Mouse (Mus musculus) MEL (cell line): ENCODE data around the gene Zfp383. TPM values are rescaled to one million over a fixed set of nuclear protein-coding genes. Genes with fewer than 3 reads are reported as not detected.

Source experiments
- DNase-seq: peaks from one replicate; pipeline ENCODE4 v3.0.0; 2011; ENCODE audit warnings: low read depth, low spot score
- H3K27ac ChIP-seq: 2 replicates; pipeline ENCODE4 v1.5.1; 2012; ENCODE audit warnings: low read depth, mild to moderate bottlenecking, control low read depth, low read length, moderate library complexity; ENCODE audit not compliant: control insufficient read depth
- H3K27me3 ChIP-seq, 2 experiments: fragments of 150-350 bp in 1 of 2; sonication (generic) in 1 of 2; 2 replicates each; pipeline ENCODE4 v1.6.1; 2012; ENCODE audit warnings: low read length in 2 of 2, mild to moderate bottlenecking in 2 of 2, improper control_type of control experiment in 1 of 2, moderate library complexity in 1 of 2; ENCODE audit not compliant: insufficient read depth in 2 of 2, control insufficient read depth in 1 of 2
- H3K36me3 ChIP-seq, 2 experiments: 2 replicates each; pipeline ENCODE4 v1.6.1; 2012 to 2014; ENCODE audit warnings: low read length in 2 of 2, improper control_type of control experiment in 1 of 2, inconsistent platforms in 1 of 2, mild to moderate bottlenecking in 1 of 2; ENCODE audit not compliant: insufficient read depth in 2 of 2, control insufficient read depth in 1 of 2
- H3K4me1 ChIP-seq, 2 experiments: fragments of 150-350 bp in 1 of 2; sonication (generic) in 1 of 2; 2 replicates each; pipeline ENCODE4 v1.6.1; 2012; ENCODE audit warnings: low read length in 2 of 2, improper control_type of control experiment in 1 of 2, mild to moderate bottlenecking in 1 of 2; ENCODE audit not compliant: insufficient read depth in 2 of 2, control insufficient read depth in 1 of 2
- H3K4me3 ChIP-seq, 2 experiments: fragments of 150-350 bp in 1 of 2; sonication (generic) in 1 of 2; 2 replicates each; pipeline ENCODE4 v1.5.1; 2012; ENCODE audit warnings: low read depth in 2 of 2, low read length in 2 of 2, mild to moderate bottlenecking in 2 of 2, moderate library complexity in 2 of 2, control low read depth in 1 of 2, improper control_type of control experiment in 1 of 2; ENCODE audit not compliant: control insufficient read depth in 1 of 2, insufficient read depth in 1 of 2
- H3K79me2 ChIP-seq: 2 replicates; pipeline ENCODE4 v1.6.1; 2012; ENCODE audit warnings: mild to moderate bottlenecking, low read length, moderate library complexity; ENCODE audit not compliant: control insufficient read depth, poor library complexity, insufficient read depth
- H3K9ac ChIP-seq: 2 replicates; pipeline ENCODE4 v1.6.1; 2012; ENCODE audit warnings: low read depth, mild to moderate bottlenecking, control low read depth, low read length, moderate library complexity; ENCODE audit not compliant: control insufficient read depth, poor library complexity, severe bottlenecking
- H3K9me3 ChIP-seq: fragments of 150-350 bp; sonication (generic); replicated peaks from 2 replicates; pipeline ENCODE4 v1.6.1; 2012; ENCODE audit warnings: mild to moderate bottlenecking, low read length, improper control_type of control experiment, moderate library complexity; ENCODE audit not compliant: insufficient read depth
- CHD1 ChIP-seq: IDR thresholded peaks from 2 replicates; pipeline ENCODE4 v1.6.1; 2012; ENCODE audit warnings: low read depth, mild to moderate bottlenecking, inconsistent platforms, low read length, improper control_type of control experiment
- CTCF ChIP-seq, 3 experiments: IDR thresholded peaks in 2 of 3; conservative IDR thresholded peaks in 1 of 3; 2 replicates each; pipeline ENCODE4 v1.5.1; 2011 to 2012; ENCODE audit warnings: low read length in 3 of 3, low read depth in 2 of 3, mild to moderate bottlenecking in 2 of 3, improper control_type of control experiment in 1 of 3, inconsistent platforms in 1 of 3, mixed read lengths in 1 of 3, moderate library complexity in 1 of 3; ENCODE audit not compliant: control insufficient read depth in 1 of 3, insufficient read depth in 1 of 3, poor library complexity in 1 of 3, severe bottlenecking in 1 of 3
- E2F4 ChIP-seq: IDR thresholded peaks from 2 replicates; pipeline ENCODE4 v1.6.1; 2011; ENCODE audit warnings: low read depth, low read length, improper control_type of control experiment, borderline replicate concordance
- ELF1 ChIP-seq: IDR thresholded peaks from 2 replicates; pipeline ENCODE4 v1.6.1; 2014; ENCODE audit warnings: low read depth, mild to moderate bottlenecking, inconsistent platforms, low read length, improper control_type of control experiment, moderate library complexity
- EP300 ChIP-seq, 2 experiments: IDR thresholded peaks; 2 replicates each; pipeline ENCODE4 v1.6.1; 2011; ENCODE audit warnings: improper control_type of control experiment in 2 of 2, low read length in 2 of 2, low read depth in 1 of 2, mild to moderate bottlenecking in 1 of 2
- ETS1 ChIP-seq: IDR thresholded peaks from 2 replicates; pipeline ENCODE4 v1.6.1; 2012; ENCODE audit warnings: low read depth, mild to moderate bottlenecking, inconsistent platforms, low read length, improper control_type of control experiment, moderate library complexity
- GABPA ChIP-seq: IDR thresholded peaks from 2 replicates; pipeline ENCODE4 v1.6.1; 2012; ENCODE audit warnings: low read depth, mild to moderate bottlenecking, inconsistent platforms, low read length, improper control_type of control experiment, moderate library complexity
- GATA1 ChIP-seq: IDR thresholded peaks from 2 replicates; pipeline ENCODE4 v1.6.1; 2011; ENCODE audit warnings: low read depth, low read length, improper control_type of control experiment
- HCFC1 ChIP-seq: IDR thresholded peaks from 2 replicates; pipeline ENCODE4 v1.6.1; 2012; ENCODE audit warnings: low read depth, mild to moderate bottlenecking, inconsistent platforms, low read length, improper control_type of control experiment, moderate library complexity
- JUND ChIP-seq: IDR thresholded peaks from 2 replicates; pipeline ENCODE4 v1.6.1; 2011; ENCODE audit warnings: low read depth, mild to moderate bottlenecking, improper control_type of control experiment, low read length
- MAFK ChIP-seq: IDR thresholded peaks from 2 replicates; pipeline ENCODE4 v1.6.1; 2011; ENCODE audit warnings: low read depth, mild to moderate bottlenecking, low read length, improper control_type of control experiment, borderline replicate concordance
- MAZ ChIP-seq: IDR thresholded peaks from 2 replicates; pipeline ENCODE4 v1.6.1; 2012; ENCODE audit warnings: low read depth, mild to moderate bottlenecking, inconsistent platforms, low read length, improper control_type of control experiment
- MEF2A ChIP-seq: IDR thresholded peaks from 2 replicates; pipeline ENCODE4 v1.6.1; 2014; ENCODE audit warnings: low read depth, mild to moderate bottlenecking, inconsistent platforms, low read length, improper control_type of control experiment; ENCODE audit not compliant: poor library complexity, insufficient replicate concordance, severe bottlenecking; ENCODE audit errors: extremely low read depth
- MXI1 ChIP-seq: IDR thresholded peaks from 2 replicates; pipeline ENCODE4 v1.6.1; 2011; ENCODE audit warnings: mild to moderate bottlenecking, low read depth, low read length, improper control_type of control experiment
- MYC ChIP-seq: IDR thresholded peaks from 2 replicates; pipeline ENCODE4 v1.6.1; 2011; ENCODE audit warnings: low read depth, mild to moderate bottlenecking, low read length, improper control_type of control experiment, moderate library complexity
- NELFE ChIP-seq: IDR thresholded peaks from 2 replicates; pipeline ENCODE4 v1.6.1; 2011; ENCODE audit warnings: low read depth, low read length, improper control_type of control experiment
- NRF1 ChIP-seq: IDR thresholded peaks from 2 replicates; pipeline ENCODE4 v1.6.1; 2014; ENCODE audit warnings: low read depth, mild to moderate bottlenecking, inconsistent platforms, low read length, improper control_type of control experiment, moderate library complexity; ENCODE audit not compliant: poor library complexity, insufficient read depth, severe bottlenecking
- POLR2A ChIP-seq, 2 experiments: IDR thresholded peaks; 2 replicates each; pipeline ENCODE4 v1.6.1; 2011 to 2012; ENCODE audit warnings: low read length in 2 of 2, mild to moderate bottlenecking in 2 of 2, control low read depth in 1 of 2, improper control_type of control experiment in 1 of 2, low read depth in 1 of 2, moderate library complexity in 1 of 2; ENCODE audit not compliant: control insufficient read depth in 1 of 2, insufficient read depth in 1 of 2, poor library complexity in 1 of 2
- POLR2AphosphoS2 ChIP-seq: IDR thresholded peaks from 2 replicates; pipeline ENCODE4 v1.6.1; 2011; ENCODE audit warnings: low read length, improper control_type of control experiment
- POLR2AphosphoS5 ChIP-seq: IDR thresholded peaks from 2 replicates; pipeline ENCODE4 v1.6.1; 2012; ENCODE audit warnings: low read depth, borderline replicate concordance, mild to moderate bottlenecking, inconsistent platforms, low read length, moderate library complexity, mixed read lengths
- RAD21 ChIP-seq: IDR thresholded peaks from 2 replicates; pipeline ENCODE4 v1.6.1; 2011; ENCODE audit warnings: mild to moderate bottlenecking, low read depth, low read length, improper control_type of control experiment
- RCOR1 ChIP-seq: IDR thresholded peaks from 2 replicates; pipeline ENCODE4 v1.6.1; 2012; ENCODE audit warnings: low read depth, mild to moderate bottlenecking, inconsistent platforms, low read length, improper control_type of control experiment
- SIN3A ChIP-seq: IDR thresholded peaks from 2 replicates; pipeline ENCODE4 v1.6.1; 2012; ENCODE audit warnings: low read length, improper control_type of control experiment, inconsistent platforms
- SMC3 ChIP-seq: IDR thresholded peaks from 2 replicates; pipeline ENCODE4 v1.6.1; 2011; ENCODE audit warnings: low read depth, low read length, improper control_type of control experiment
- TAL1 ChIP-seq: IDR thresholded peaks from 2 replicates; pipeline ENCODE4 v1.6.1; 2012; ENCODE audit warnings: mild to moderate bottlenecking, inconsistent platforms, low read length, moderate library complexity, mixed read lengths
- TCF12 ChIP-seq: IDR thresholded peaks from 2 replicates; pipeline ENCODE4 v1.6.1; 2014; ENCODE audit warnings: low read depth, mild to moderate bottlenecking, inconsistent platforms, low read length, improper control_type of control experiment, moderate library complexity
- UBTF ChIP-seq: IDR thresholded peaks from 2 replicates; pipeline ENCODE4 v1.6.1; 2012; ENCODE audit warnings: low read depth, mild to moderate bottlenecking, inconsistent platforms, low read length, improper control_type of control experiment, moderate library complexity, borderline replicate concordance; ENCODE audit not compliant: insufficient read depth
- USF1 ChIP-seq: IDR thresholded peaks from 2 replicates; pipeline ENCODE4 v1.6.1; 2014; ENCODE audit warnings: low read depth, mild to moderate bottlenecking, inconsistent platforms, low read length, improper control_type of control experiment, moderate library complexity
- USF2 ChIP-seq, 2 experiments: IDR thresholded peaks; 2 replicates each; pipeline ENCODE4 v1.6.1; 2011 to 2012; ENCODE audit warnings: improper control_type of control experiment in 2 of 2, low read length in 2 of 2, borderline replicate concordance in 1 of 2, inconsistent platforms in 1 of 2, low read depth in 1 of 2, mild to moderate bottlenecking in 1 of 2; ENCODE audit not compliant: insufficient read depth in 1 of 2
- ZC3H11A ChIP-seq: IDR thresholded peaks from 2 replicates; pipeline ENCODE4 v1.6.1; 2012; ENCODE audit warnings: low read depth, mild to moderate bottlenecking, inconsistent platforms, low read length, improper control_type of control experiment
- ZKSCAN1 ChIP-seq: IDR thresholded peaks from 2 replicates; pipeline ENCODE4 v1.6.1; 2012; ENCODE audit warnings: low read depth, mild to moderate bottlenecking, inconsistent platforms, low read length, improper control_type of control experiment, moderate library complexity
- ZMIZ1 ChIP-seq: IDR thresholded peaks from 2 replicates; pipeline ENCODE4 v1.6.1; 2012; ENCODE audit warnings: low read depth, mild to moderate bottlenecking, inconsistent platforms, low read length, improper control_type of control experiment, moderate library complexity
- ZNF384 ChIP-seq: IDR thresholded peaks from 2 replicates; pipeline ENCODE4 v1.6.1; 2012; ENCODE audit warnings: low read depth, mild to moderate bottlenecking, inconsistent platforms, low read length, improper control_type of control experiment
- polyA plus RNA-seq, 2 experiments: library from polyadenylated mRNA; stranded (reverse) in 1 of 2; unstranded in 1 of 2; fragments of >175 nt in 1 of 2; fragments of >200 nt in 1 of 2; gene quantifications; 2 replicates each; pipeline versions ENCODE4 v1.2.1 to v1.2.4; 2012; ENCODE audit warnings: low replicate concordance in 2 of 2, low read depth in 1 of 2; ENCODE audit not compliant: insufficient read length in 2 of 2, insufficient read depth in 1 of 2, missing spikeins in 1 of 2
- total RNA-seq: library from RNA; depleted of rRNA; stranded (reverse); fragments of 300-350 nt; gene quantifications from 2 replicates; pipeline ENCODE4 v1.2.3, GENCODE M21; 2012

The Zfp383 gene
- total and polyA plus RNA-seq, 3 experiments = 0.89 to 1.4 TPM; not detected in 1

DNA sequence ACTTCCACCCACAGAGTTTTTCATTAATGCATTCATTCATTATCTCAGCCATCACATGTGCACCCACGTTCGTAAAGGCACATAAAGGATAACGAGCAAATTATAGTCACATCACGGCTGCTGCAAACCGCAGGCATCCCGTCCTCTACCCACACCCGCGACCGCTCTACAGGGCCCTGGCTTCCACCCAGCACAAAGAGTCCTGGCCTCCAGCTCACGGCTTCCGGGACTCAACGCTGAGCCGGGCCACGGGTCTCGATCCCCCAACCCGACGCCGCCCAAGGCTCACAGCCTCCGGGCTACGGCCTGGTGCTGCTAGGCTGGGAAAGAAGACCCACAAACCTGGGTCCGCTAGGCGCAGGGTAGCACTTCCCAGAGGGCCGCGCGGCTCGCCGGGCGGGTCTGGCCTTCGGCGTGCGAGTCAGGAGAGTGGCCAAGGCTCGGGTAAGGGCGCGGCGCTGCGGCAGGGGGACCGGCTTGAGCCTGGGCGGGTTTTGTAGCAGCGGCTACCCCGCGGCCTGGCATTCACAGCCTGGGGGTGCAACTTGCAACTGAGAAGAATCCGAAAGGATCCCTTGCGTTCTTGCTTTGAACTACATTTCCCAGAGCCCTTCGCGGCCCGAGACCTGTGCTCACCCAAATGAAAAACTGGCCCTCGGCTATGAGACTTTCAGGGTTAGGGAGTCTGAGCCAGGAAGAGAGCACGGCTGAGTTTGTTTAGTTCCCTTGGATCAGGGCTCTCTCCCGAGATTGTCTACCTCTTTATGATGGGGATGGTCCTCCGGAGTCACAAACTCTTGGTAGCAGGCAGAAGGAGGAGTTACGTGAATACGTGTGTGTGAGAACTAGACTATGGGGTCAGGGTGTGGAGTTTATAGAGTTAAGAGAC lies 45.7 kb downstream of the Zfp383 start, which contains the start of gene Zfp74:
Gene Zfp74 (minus strand): TSS at position 577 of the 889 bp plus-strand sequence.
- H3K36me3 ChIP-seq = peaks cover 0 to 4% of the 10 kb centered on the region in 2 experiments; a peak in 2 of 4 replicates
- no peak for TF ChIP-seq MAFK
- peak; percentile 74; the same call in 1 of the 2 replicates for TF ChIP-seq MXI1
- peak; percentile 68 for TF ChIP-seq MAZ
- no peak for TF ChIP-seq CHD1
- peak; percentile 33; the same call in 1 of the 2 replicates for TF ChIP-seq USF1
- 0 out of 2 replicates have a peak, but pooled peaks have one; percentile 16 for TF ChIP-seq RCOR1
- TF ChIP-seq ZC3H11A = no peak
- TF ChIP-seq RAD21 = no peak
- peak; percentile 49 for TF ChIP-seq GATA1
- TF ChIP-seq POLR2A (IDR thresholded peaks at IDR 0.05; ENCODE audit: control insufficient read depth in 1 of 2, insufficient read depth in 1 of 2, low read depth in 1 of 2, low read length in 2 of 2, poor library complexity in 1 of 2) = peak; percentile 63 to 75; a peak in 3 of 4 replicates
- TF ChIP-seq TCF12 = peak; percentile 46
- TF ChIP-seq POLR2AphosphoS5 = no peak
- 0 out of 2 replicates have a peak, but pooled peaks have one; percentile 4 for TF ChIP-seq TAL1
- TF ChIP-seq HCFC1 = peak; percentile 91
- TF ChIP-seq ZMIZ1 = no peak
- TF ChIP-seq JUND = no peak
- TF ChIP-seq MEF2A = no peak
- TF ChIP-seq NRF1 = 0 out of 2 replicates have a peak, but pooled peaks have one; percentile 12
- TF ChIP-seq USF2 (IDR thresholded peaks at IDR 0.05; ENCODE audit: borderline replicate concordance in 1 of 2, insufficient read depth in 1 of 2, low read depth in 1 of 2, low read length in 2 of 2) = no peak
- TF ChIP-seq UBTF = peak; percentile 89; the same call in 1 of the 2 replicates
- TF ChIP-seq E2F4 = no peak
- TF ChIP-seq NELFE = peak; percentile 69; the same call in 1 of the 2 replicates
- no peak for TF ChIP-seq ZNF384
- peak in 1 of 2 experiments; percentile 35; a peak in 2 of 4 replicates for TF ChIP-seq EP300 (IDR thresholded peaks at IDR 0.05; ENCODE audit: low read depth in 1 of 2, low read length in 2 of 2)
- TF ChIP-seq CTCF (IDR thresholded peaks at IDR 0.05 in 2 of 3, conservative IDR thresholded peaks at IDR 0.05 in 1 of 3; ENCODE audit: control insufficient read depth in 1 of 3, insufficient read depth in 1 of 3, low read depth in 2 of 3, low read length in 3 of 3, poor library complexity in 1 of 3, severe bottlenecking in 1 of 3) = 0 out of 6 replicates have a peak, but pooled peaks of 1 of the 3 experiments have one; percentile 2
- TF ChIP-seq ETS1 = 0 out of 2 replicates have a peak, but pooled peaks have one; percentile 25
- TF ChIP-seq SMC3 = no peak
- TF ChIP-seq SIN3A = 0 out of 2 replicates have a peak, but pooled peaks have one; percentile 47
- no peak for TF ChIP-seq POLR2AphosphoS2
- peak; percentile 52; the same call in 1 of the 2 replicates for TF ChIP-seq MYC
- TF ChIP-seq GABPA = no peak
- no peak for TF ChIP-seq ZKSCAN1
- TF ChIP-seq ELF1 = no peak

More for the DNA sequence above, 45.7 kb downstream of the Zfp383 start, which contains the start of gene Zfp74:
- peaks cover 2% of the 10 kb centered on the region; the same call in 1 of the 2 replicates for H3K79me2 ChIP-seq
- H3K27ac ChIP-seq = peak within 1 kb of the TSS; percentile 74
- peak within 1 kb of the TSS; percentile 85 for H3K9ac ChIP-seq
- no peaks in the 10 kb centered on the region for H3K9me3 ChIP-seq
- H3K4me3 ChIP-seq = peak within 1 kb of the TSS; percentile 69 to 90
- peaks cover 0 to 4% of the 10 kb centered on the region in 2 experiments; a peak in 2 of 4 replicates for H3K4me1 ChIP-seq
- H3K27me3 ChIP-seq = no peaks in the 10 kb centered on the region
- peak; percentile 94 for DNase-seq
